Mouse (Mus musculus): ENCODE results near the gene Dusp27. TPM values are rescaled to one million over a fixed set of nuclear protein-coding genes. Genes with fewer than 3 reads are reported as not detected.

Gene Dusp27
- polyA plus RNA-seq, 1 experiment from 2014 or later = 1.00 TPM

- no peak overlapping the region for H3K9ac ChIP-seq (replicated peaks; ENCODE audit: low read length)
- 77% methylated on average over 13 of the region's 13 CpGs for WGBS
- no peaks in the 10 kb centered on the region for H3K27me3 ChIP-seq (ENCODE audit: control insufficient read depth, insufficient read depth, low read length)
- H3K9me3 ChIP-seq (ENCODE audit: control insufficient read depth, low read length) = no peaks in the 10 kb centered on the region
- no peak overlapping the region for H3K4me2 ChIP-seq (ENCODE audit: low read length)
- H3K4me3 ChIP-seq (replicated peaks; ENCODE audit: low read depth, low read length) = no peak overlapping the region
- DNase-seq (no peak), ATAC-seq (ENCODE audit: low FRiP score, low TSS enrichment) (no peak)
- H3K27ac ChIP-seq (replicated peaks; ENCODE audit: low read depth, low read length) = no peak overlapping the region
- H3K36me3 ChIP-seq (ENCODE audit: control insufficient read depth, insufficient read depth, low read length) = no peaks in the 10 kb centered on the region
- peaks cover 4% of the 10 kb centered on the region; the same call in 1 of the 2 replicates for H3K4me1 ChIP-seq (ENCODE audit: control insufficient read depth, insufficient read depth, low read length)
Observed at GRCm38 (mm10) chr1:166138136-166138535, 10.4 kb upstream of the Dusp27 start.

- no peak overlapping the region for H3K9ac ChIP-seq (replicated peaks; ENCODE audit: low read length)
- ATAC-seq (ENCODE audit: low FRiP score, low TSS enrichment) (no peak), DNase-seq (no peak)
- no peak overlapping the region for H3K27ac ChIP-seq (replicated peaks; ENCODE audit: low read depth, low read length)
- 85% methylated on average over 7 of the region's 7 CpGs for WGBS
- H3K27me3 ChIP-seq (ENCODE audit: control insufficient read depth, insufficient read depth, low read length) = no peaks in the 10 kb centered on the region
- no peaks in the 10 kb centered on the region for H3K36me3 ChIP-seq (ENCODE audit: control insufficient read depth, insufficient read depth, low read length)
- peaks cover 4% of the 10 kb centered on the region; the same call in 1 of the 2 replicates for H3K4me1 ChIP-seq (ENCODE audit: control insufficient read depth, insufficient read depth, low read length)
- H3K4me2 ChIP-seq (ENCODE audit: low read length) = no peak overlapping the region
- H3K4me3 ChIP-seq (replicated peaks; ENCODE audit: low read depth, low read length) = no peak overlapping the region
- no peaks in the 10 kb centered on the region for H3K9me3 ChIP-seq (ENCODE audit: control insufficient read depth, low read length)
Observed at GRCm38 (mm10) chr1:166137244-166137938, 9.7 kb upstream of the Dusp27 start.

DNA sequence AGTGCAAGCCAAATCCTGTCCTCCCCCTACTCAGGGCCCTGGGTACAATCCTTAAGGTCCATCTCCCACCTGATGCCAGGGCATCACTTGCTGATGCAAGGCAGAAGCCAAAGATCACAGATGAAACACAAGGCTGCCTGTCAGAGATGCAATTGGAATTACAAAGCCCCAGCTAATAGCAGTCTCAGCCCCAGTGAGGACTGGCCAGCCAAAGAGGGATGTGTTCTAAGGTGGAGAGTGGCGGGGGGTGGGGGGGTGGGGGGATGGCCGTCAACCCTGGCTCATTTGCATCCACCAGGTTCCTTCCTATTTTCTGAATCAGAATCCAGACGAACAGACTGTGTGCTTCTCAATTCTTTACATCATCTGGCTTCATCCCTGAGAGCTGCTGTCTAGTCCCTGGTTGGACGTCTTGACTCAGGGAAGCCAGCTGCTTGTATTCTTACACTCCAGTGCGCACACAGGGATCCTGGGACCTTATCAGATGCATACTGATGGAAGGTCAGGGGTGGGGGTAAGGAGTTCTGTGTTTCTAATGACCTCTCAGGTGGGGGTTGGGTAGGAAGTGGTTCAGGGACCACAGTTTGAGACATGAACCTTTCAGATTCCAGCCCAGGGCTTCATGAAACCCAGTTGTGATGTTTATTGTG is 7.5 kb upstream of the Dusp27 start:
- Histone ChIP-seq H3K4me3 (replicated peaks; ENCODE audit: low read depth, low read length) (no peak overlapping the region), H3K4me1 (ENCODE audit: control insufficient read depth, insufficient read depth, low read length) (peaks cover 4% of the 10 kb centered on the region; the same call in 1 of the 2 replicates), H3K36me3 (ENCODE audit: control insufficient read depth, insufficient read depth, low read length) (no peaks in the 10 kb centered on the region), H3K27me3 (ENCODE audit: control insufficient read depth, insufficient read depth, low read length) (no peaks in the 10 kb centered on the region), H3K9me3 (ENCODE audit: control insufficient read depth, low read length) (no peaks in the 10 kb centered on the region), H3K4me2 (ENCODE audit: low read length) (no peak overlapping the region), H3K9ac (replicated peaks; ENCODE audit: low read length) (no peak overlapping the region), H3K27ac (replicated peaks; ENCODE audit: low read depth, low read length) (no peak overlapping the region)
- WGBS = 44% methylated on average over 5 of the region's 5 CpGs
- ATAC-seq (ENCODE audit: low FRiP score, low TSS enrichment) (no peak), DNase-seq (no peak)

DNA sequence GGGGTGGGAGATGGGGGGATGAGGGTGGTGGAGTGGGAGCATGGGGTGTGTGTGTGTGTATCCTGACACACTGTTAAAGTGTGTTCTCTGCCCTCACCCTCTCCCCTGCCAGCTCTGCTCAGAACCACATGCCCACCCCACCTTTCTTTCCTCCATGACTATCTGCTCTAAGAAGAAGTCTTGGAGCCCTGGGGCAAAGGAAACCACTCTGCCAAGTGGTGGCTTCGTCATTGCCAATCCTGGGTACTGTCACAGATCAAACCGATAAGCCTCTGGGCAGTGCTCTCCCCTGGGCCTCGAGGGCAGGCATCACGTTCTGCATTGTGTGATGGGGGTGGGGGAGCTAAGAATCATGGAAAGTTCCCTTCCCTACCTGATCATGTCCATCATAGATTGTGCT is 4.6 kb upstream of the Dusp27 start:
- no peak for ATAC-seq (ENCODE audit: low FRiP score, low TSS enrichment)
- Histone ChIP-seq H3K9me3 (ENCODE audit: control insufficient read depth, low read length) (no peaks in the 10 kb centered on the region), H3K4me1 (ENCODE audit: control insufficient read depth, insufficient read depth, low read length) (no peaks in the 10 kb centered on the region), H3K36me3 (ENCODE audit: control insufficient read depth, insufficient read depth, low read length) (no peaks in the 10 kb centered on the region), H3K27me3 (ENCODE audit: control insufficient read depth, insufficient read depth, low read length) (no peaks in the 10 kb centered on the region), H3K4me2 (ENCODE audit: low read length) (no peak overlapping the region), H3K4me3 (replicated peaks; ENCODE audit: low read depth, low read length) (no peak overlapping the region), H3K27ac (replicated peaks; ENCODE audit: low read depth, low read length) (no peak overlapping the region), H3K9ac (replicated peaks; ENCODE audit: low read length) (no peak overlapping the region)
- 56% methylated on average over 4 of the region's 4 CpGs for WGBS
- no peak for DNase-seq

- H3K9me3 ChIP-seq (ENCODE audit: control insufficient read depth, low read length) = no peaks in the 10 kb centered on the region
- H3K36me3 ChIP-seq (ENCODE audit: control insufficient read depth, insufficient read depth, low read length) = no peaks in the 10 kb centered on the region
- H3K27ac ChIP-seq (replicated peaks; ENCODE audit: low read depth, low read length) = no peak within 1 kb of the TSS
- no peak within 1 kb of the TSS for H3K4me2 ChIP-seq (ENCODE audit: low read length)
- ATAC-seq (ENCODE audit: low FRiP score, low TSS enrichment) = no peak
- H3K27me3 ChIP-seq (ENCODE audit: control insufficient read depth, insufficient read depth, low read length) = no peaks in the 10 kb centered on the region
- 90% methylated on average over 5 of the region's 5 CpGs for WGBS
- H3K9ac ChIP-seq (replicated peaks; ENCODE audit: low read length) = no peak within 1 kb of the TSS
- H3K4me1 ChIP-seq (ENCODE audit: control insufficient read depth, insufficient read depth, low read length) = no peaks in the 10 kb centered on the region
- no peak within 1 kb of the TSS for H3K4me3 ChIP-seq (replicated peaks; ENCODE audit: low read depth, low read length)
- no peak for DNase-seq
Observed at GRCm38 (mm10) chr1:166130224-166130860, 2.6 kb upstream of the Dusp27 start, which contains the start of gene Gpa33. Gene Gpa33, plus strand, starts transcription at chr1:166130238.

- Histone ChIP-seq H3K9me3 (ENCODE audit: control insufficient read depth, low read length) (no peaks in the 10 kb centered on the region), H3K36me3 (ENCODE audit: control insufficient read depth, insufficient read depth, low read length) (no peaks in the 10 kb centered on the region), H3K4me2 (ENCODE audit: low read length) (no peak overlapping the region), H3K9ac (replicated peaks; ENCODE audit: low read length) (no peak overlapping the region), H3K4me1 (ENCODE audit: control insufficient read depth, insufficient read depth, low read length) (no peaks in the 10 kb centered on the region), H3K4me3 (replicated peaks; ENCODE audit: low read depth, low read length) (no peak overlapping the region), H3K27me3 (ENCODE audit: control insufficient read depth, insufficient read depth, low read length) (no peaks in the 10 kb centered on the region), H3K27ac (replicated peaks; ENCODE audit: low read depth, low read length) (no peak overlapping the region)
- ATAC-seq (ENCODE audit: low FRiP score, low TSS enrichment) (no peak), DNase-seq (no peak)
- 90% methylated on average over 5 of the region's 5 CpGs for WGBS
Observed at GRCm38 (mm10) chr1:166128551-166128950, 829 bp upstream of the Dusp27 start.

GRCm38 (mm10) chr1:166126795-166127194 is 927 bp downstream of the Dusp27 start:
- Histone ChIP-seq H3K9me3 (ENCODE audit: control insufficient read depth, low read length) (no peaks in the 10 kb centered on the region), H3K4me3 (replicated peaks; ENCODE audit: low read depth, low read length) (no peak overlapping the region), H3K27me3 (ENCODE audit: control insufficient read depth, insufficient read depth, low read length) (no peaks in the 10 kb centered on the region), H3K27ac (replicated peaks; ENCODE audit: low read depth, low read length) (no peak overlapping the region), H3K9ac (replicated peaks; ENCODE audit: low read length) (no peak overlapping the region), H3K4me1 (ENCODE audit: control insufficient read depth, insufficient read depth, low read length) (no peaks in the 10 kb centered on the region), H3K36me3 (ENCODE audit: control insufficient read depth, insufficient read depth, low read length) (no peaks in the 10 kb centered on the region), H3K4me2 (ENCODE audit: low read length) (no peak overlapping the region)
- ATAC-seq (ENCODE audit: low FRiP score, low TSS enrichment) = no peak
- WGBS = 75% methylated on average over 9 of the region's 9 CpGs
- no peak for DNase-seq

- H3K9ac ChIP-seq (replicated peaks; ENCODE audit: low read length) = no peak overlapping the region
- H3K4me1 ChIP-seq (ENCODE audit: control insufficient read depth, insufficient read depth, low read length) = no peaks in the 10 kb centered on the region
- ATAC-seq (ENCODE audit: low FRiP score, low TSS enrichment) (no peak), DNase-seq (no peak)
- no peaks in the 10 kb centered on the region for H3K27me3 ChIP-seq (ENCODE audit: control insufficient read depth, insufficient read depth, low read length)
- 94% methylated on average over 6 of the region's 6 CpGs for WGBS
- no peak overlapping the region for H3K4me3 ChIP-seq (replicated peaks; ENCODE audit: low read depth, low read length)
- no peaks in the 10 kb centered on the region for H3K36me3 ChIP-seq (ENCODE audit: control insufficient read depth, insufficient read depth, low read length)
- H3K27ac ChIP-seq (replicated peaks; ENCODE audit: low read depth, low read length) = no peak overlapping the region
- no peaks in the 10 kb centered on the region for H3K9me3 ChIP-seq (ENCODE audit: control insufficient read depth, low read length)
- no peak overlapping the region for H3K4me2 ChIP-seq (ENCODE audit: low read length)
Observed at GRCm38 (mm10) chr1:166126290-166126689, 1.4 kb downstream of the Dusp27 start.
